Mouse (Mus musculus): ENCODE results near the gene Larp1b.

DNA sequence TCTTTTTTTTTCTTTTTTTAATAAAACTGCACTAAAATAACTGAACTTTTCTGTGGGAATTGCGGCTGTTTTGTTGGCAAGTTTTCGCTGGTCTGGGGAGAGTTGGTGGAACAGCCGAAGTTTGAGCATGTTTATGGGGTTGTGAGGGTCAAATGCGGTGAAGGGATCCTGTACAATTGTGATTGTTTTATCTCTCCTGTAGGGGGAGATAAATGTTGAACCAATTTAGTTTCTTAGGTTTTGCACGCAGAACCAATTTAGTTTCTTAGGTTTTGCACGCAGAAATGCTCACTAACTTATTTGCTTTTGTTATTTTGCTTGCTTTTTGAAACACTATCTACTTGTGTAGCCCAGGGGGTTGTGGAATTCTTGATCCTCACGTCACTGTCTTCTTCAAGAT, 1.7 kb downstream of the Larp1b start:
- TF ChIP-seq CTCF (IDR thresholded peaks at IDR 0.05; ENCODE audit: extremely low read depth, insufficient read length, insufficient replicate concordance, low read depth, low read length) = no peak
- no peak for TF ChIP-seq POLR2A (IDR thresholded peaks at IDR 0.05; ENCODE audit: low read depth, low read length)

All from small intestine, adult 2 months (tissue).